Mouse (Mus musculus): ENCODE data around the gene Abcf2.

The Abcf2 gene

DNA sequence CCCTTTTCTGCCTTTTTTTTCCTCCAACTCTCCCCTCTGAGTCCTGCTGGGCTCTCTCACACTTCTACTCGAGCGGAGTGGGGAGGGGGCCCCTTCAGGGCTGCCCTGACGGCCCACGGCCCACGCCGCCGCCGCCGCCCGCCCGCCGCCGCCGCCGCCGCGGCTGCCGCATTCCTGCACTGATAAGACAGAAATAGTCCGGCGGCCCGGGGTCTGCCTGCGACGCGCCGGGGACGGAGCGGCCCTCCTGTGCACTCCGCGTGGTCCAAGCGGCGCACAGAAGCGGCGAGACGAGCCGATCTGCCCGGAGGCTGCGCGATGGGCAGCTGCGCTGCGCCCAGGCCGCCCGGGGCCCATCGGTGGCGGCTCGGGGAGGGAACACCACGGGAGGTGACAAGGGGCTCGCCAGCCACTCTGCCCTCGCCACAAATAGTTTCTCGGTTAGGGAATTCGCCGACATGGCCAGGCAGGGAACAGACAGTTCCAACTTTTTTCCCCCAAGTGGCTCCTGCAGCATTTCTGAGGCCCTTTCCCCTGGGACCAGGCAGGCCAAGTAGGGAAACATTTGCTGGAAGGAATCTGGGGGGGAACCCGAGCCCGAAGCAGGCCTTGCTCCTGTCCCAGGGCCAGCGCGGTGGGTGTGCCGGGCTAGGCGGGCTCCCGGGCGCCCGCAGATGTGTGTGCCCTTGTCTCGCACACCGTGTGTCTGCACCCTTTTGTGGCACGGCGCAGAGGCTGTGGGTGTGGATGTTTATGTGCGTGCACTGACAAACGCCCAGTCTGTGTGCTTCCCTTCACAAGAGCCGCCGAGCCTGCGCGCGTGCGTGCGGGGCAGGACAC lies 24.9 kb upstream of the Abcf2 start:
- in situ Hi-C loops (cut with MboI, MseI) = no loop called here

- in situ Hi-C loops (cut with MboI, MseI) = no loop called here
Measured at GRCm38 (mm10) chr5:24601071-24601835, 24.0 kb upstream of the Abcf2 start.

DNA sequence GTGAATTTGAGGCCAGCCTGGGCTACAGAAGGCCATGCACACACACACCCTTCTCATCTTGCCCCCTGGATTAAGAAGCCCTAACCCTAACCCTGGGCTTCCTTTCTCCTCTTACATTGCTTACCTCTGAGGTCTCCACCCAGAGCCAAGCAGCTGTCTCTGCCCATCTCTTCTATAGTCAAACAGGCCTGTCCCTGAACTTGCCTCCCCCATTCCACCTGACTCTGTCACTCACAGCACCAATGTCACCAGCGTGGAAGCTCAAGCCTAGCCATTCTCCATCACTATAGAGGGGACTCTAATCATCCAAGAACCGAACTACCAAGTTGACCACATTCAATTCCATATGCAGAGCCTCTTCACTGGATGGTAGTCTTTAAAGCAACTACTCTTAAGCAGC lies 23.0 kb upstream of the Abcf2 start:
- in situ Hi-C loops (cut with MboI, MseI) = no loop called here

DNA sequence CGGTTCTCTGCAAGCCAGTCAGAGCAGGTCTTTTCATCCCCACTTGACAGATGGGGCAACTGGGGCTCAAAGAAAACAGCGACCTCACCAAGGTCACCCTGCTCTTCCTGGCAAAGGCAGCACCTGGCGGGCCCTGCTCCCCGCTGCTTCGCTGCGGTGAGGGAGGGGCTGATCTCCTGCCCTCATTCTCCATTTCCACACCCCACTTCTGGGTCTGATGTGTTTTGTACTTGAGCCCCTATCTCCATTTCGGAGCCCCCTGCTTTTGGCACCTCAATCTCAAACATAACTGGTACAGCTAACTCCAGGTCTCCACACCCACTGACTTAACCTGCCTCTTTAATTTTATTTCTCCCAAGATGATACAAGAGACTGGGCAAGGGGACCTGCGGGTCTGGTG lies 21.9 kb upstream of the Abcf2 start:
- in situ Hi-C loops (cut with MboI, MseI) = loop anchor here in 1 of 2 experiments (25.0 kb wide), 1 partner anchor 1187 kb away; no protein-coding TSS in a partner anchor

DNA sequence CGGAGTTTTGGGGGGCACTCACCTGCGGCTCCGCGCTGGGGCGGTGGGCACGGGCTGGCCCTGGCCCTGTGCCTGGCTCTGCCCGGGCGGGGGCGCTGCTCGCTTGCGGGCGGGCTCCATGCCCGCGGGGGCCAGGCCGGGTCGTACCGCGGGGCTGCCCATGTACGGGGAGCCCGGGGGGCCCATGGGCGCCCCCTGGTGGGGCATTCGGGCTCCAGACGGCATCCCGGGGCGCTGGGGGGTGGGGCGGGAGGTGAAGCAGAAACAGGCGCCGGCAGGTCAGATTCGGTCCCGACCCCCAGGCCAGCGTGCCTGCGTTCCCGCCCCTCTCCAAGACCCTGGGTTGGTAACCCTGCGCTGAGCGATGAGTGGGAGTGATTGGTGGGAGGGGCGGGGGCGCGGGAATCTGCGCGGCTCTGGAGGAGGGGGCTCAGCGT lies 21.3 kb upstream of the Abcf2 start:
- in situ Hi-C loops (cut with MboI, MseI) = loop anchor here in 1 of 2 experiments (25.0 kb wide), 1 partner anchor 1186 kb away; no protein-coding TSS in a partner anchor

- in situ Hi-C loops (cut with MboI, MseI) = loop anchor here in 1 of 2 experiments (25.0 kb wide), 1 partner anchor 1186 kb away; no protein-coding TSS in a partner anchor
Measured at GRCm38 (mm10) chr5:24597901-24598569, 20.8 kb upstream of the Abcf2 start.

GRCm38 (mm10) chr5:24597221-24597728 lies 20.0 kb upstream of the Abcf2 start:
- in situ Hi-C loops (cut with MboI, MseI) = loop anchor here in 1 of 2 experiments (25.0 kb wide), 1 partner anchor 1185 kb away; no protein-coding TSS in a partner anchor

- in situ Hi-C loops (cut with MboI, MseI) = loop anchor here in 1 of 2 experiments (25.0 kb wide), 1 partner anchor 1184 kb away; no protein-coding TSS in a partner anchor
Measured at GRCm38 (mm10) chr5:24596519-24597171, 19.4 kb upstream of the Abcf2 start.

GRCm38 (mm10) chr5:24595786-24596380 lies 18.6 kb upstream of the Abcf2 start:
- in situ Hi-C loops (cut with MboI, MseI) = loop anchor here in 1 of 2 experiments (25.0 kb wide), 1 partner anchor 1184 kb away; no protein-coding TSS in a partner anchor

- in situ Hi-C loops (cut with MboI, MseI) = loop anchor here in 1 of 2 experiments (25.0 kb wide), 1 partner anchor 1183 kb away; no protein-coding TSS in a partner anchor
Measured at GRCm38 (mm10) chr5:24595261-24595660, 18.0 kb upstream of the Abcf2 start.

DNA sequence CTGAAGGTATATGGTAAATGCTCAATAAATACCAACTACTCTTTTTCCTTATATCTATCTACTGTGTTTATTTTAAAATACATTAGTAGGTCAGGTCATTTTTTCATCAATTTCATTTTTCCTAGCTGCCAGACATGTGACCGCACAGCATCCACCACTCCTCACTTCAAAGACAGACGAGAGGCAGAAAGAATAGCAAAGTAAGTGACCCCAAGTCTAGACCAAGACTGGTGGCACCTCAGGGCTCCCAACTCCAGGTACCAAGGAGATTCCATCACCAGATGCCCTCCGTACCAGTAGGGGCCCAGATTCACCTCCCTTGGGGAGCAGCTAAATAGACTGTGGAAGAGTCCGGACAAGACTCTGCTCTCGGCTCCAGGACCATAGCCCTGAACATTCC lies 17.1 kb upstream of the Abcf2 start:
- in situ Hi-C loops (cut with MboI, MseI) = loop anchor here in 1 of 2 experiments (25.0 kb wide), 1 partner anchor 1182 kb away; no protein-coding TSS in a partner anchor

DNA sequence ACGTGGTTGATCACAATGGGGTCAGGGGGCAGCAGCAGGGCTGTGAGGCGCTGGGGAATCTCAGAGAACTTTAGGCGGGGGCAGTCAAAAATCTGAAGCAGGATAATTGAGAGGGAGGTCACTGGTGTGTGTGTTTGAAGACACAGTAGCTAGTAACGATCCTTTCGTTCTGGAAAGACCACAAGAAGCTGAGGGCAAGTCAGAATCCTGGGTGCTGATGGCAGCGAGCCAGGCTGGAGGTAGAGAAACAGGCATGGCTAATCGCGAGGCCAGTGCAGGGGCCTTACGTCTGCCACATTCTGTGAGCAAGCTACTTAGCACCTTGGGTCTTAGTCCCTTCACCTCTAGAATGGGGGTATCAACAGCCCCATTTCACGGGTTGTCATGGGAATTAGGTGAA lies 16.7 kb upstream of the Abcf2 start:
- in situ Hi-C loops (cut with MboI, MseI) = loop anchor here in 1 of 2 experiments (25.0 kb wide), 1 partner anchor 1182 kb away; no protein-coding TSS in a partner anchor

GRCm38 (mm10) chr5:24593230-24593629 lies 16.0 kb upstream of the Abcf2 start:
- in situ Hi-C loops (cut with MboI, MseI) = loop anchor here in 1 of 2 experiments (25.0 kb wide), 1 partner anchor 1181 kb away; no protein-coding TSS in a partner anchor

DNA sequence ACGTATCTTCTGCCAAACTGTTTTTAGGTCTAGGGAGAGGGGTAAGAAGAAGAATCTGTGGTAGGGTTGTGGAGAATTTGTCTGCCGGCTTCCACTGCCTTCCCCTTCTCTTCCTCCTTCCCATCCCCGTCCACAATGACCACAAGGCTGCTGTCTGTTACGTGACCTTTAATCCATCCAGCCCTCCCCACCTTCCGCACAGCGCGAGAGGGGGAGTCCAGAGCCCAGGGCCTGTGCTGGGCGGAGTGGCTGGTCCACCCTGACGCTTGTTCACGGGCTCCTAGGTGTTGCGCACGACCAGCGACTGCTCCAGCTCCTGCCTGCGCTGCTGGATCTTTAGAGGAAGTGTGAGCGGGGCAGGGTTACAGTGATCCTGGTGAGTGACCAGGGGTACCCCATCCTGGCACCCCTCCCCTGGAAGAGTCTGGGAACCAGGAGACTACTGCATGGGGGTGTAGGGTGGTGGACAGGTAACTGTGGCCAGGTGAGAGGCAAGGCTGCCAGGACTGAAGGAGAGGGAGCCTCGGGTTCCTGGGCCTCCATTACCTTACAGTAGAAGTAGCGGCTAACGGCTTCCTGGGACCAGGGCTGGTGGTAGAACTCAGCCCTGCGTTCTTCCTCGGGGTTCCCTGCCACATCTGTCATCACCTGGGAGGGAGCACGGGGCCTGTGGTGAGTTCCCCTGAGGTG lies 15.3 kb upstream of the Abcf2 start:
- in situ Hi-C loops (cut with MboI, MseI) = loop anchor here in 1 of 2 experiments (25.0 kb wide), 1 partner anchor 1180 kb away; no protein-coding TSS in a partner anchor

GRCm38 (mm10) chr5:24591796-24592470 lies 14.7 kb upstream of the Abcf2 start:
- in situ Hi-C loops (cut with MboI, MseI) = loop anchor here in 1 of 2 experiments (25.0 kb wide), 1 partner anchor 1180 kb away; no protein-coding TSS in a partner anchor

DNA sequence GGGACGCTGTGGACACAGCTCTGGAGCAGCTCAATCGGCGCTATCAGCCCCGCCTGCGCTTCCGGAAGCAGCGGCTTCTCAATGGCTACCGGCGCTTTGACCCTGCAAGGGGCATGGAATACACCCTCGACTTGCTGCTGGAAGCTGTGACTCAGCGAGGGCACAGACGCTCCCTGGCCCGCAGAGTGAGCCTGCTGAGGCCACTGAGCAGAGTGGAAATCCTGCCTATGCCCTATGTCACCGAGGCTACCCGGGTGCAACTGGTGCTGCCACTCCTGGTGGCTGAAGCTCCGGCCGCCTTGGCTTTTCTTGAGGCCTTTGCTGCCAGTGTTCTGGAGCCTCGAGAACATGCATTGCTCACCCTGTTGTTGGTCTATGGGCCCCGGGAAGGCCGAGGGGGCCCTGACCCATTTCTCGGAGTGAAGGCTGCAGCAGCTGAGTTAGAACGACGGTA lies 14.0 kb upstream of the Abcf2 start:
- in situ Hi-C loops (cut with MboI, MseI) = loop anchor here in 1 of 2 experiments (25.0 kb wide), 1 partner anchor 1179 kb away; no protein-coding TSS in a partner anchor

GRCm38 (mm10) chr5:24589511-24590500 lies 12.5 kb upstream of the Abcf2 start:
- in situ Hi-C loops (cut with MboI, MseI) = loop anchor here in 1 of 2 experiments (25.0 kb wide), 1 partner anchor 1178 kb away; no protein-coding TSS in a partner anchor
